Mouse (Mus musculus) G1E-ER4 (cell line): ENCODE results near the gene Zfp597. TPM values are rescaled to one million over a fixed set of nuclear protein-coding genes. Genes with fewer than 3 reads are reported as not detected.

Source experiments
- GATA1 ChIP-seq: IDR thresholded peaks from one replicate; pipeline ENCODE4 v1.8.0; 2012; ENCODE audit warnings: low read length, inconsistent platforms
- polyA plus RNA-seq: library from polyadenylated mRNA; stranded (reverse); fragments of >175 nt; gene quantifications from 2 replicates; pipeline ENCODE4 v1.2.3, GENCODE M21; 2012

The Zfp597 gene
- 2.6 and 3.9 TPM in 2 replicates for polyA plus RNA-seq

- TF ChIP-seq GATA1: no peak
Measured at GRCm38 (mm10) chr16:3884201-3885064, at the start of gene Zfp597, which contains the start of gene Gm20695. Gene Zfp597, minus strand, starts transcription at chr16:3884561. Gene Gm20695, plus strand, starts transcription at chr16:3884648.

GRCm38 (mm10) chr16:3934091-3934490, 49.7 kb upstream of the Zfp597 start:
- TF ChIP-seq GATA1: no peak

DNA sequence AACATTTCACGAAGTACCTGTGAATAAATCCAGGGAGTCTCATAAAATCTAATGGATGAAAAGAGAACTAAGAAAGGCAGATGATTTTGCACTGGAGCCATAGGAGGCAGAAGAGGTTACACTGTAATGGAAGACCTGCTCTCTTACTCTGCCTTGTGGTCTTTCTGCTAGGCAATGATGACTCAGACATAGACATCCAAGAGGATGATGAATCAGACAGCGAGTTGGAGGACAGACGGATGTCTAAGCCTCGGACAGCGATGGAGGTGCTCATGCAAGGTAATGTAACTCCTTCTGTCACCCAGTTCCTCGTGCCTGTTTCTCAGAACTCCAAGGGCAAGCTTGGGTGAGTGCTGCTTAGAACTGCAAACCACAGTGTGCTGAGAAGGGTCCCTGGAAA, 49.2 kb upstream of the Zfp597 start:
- TF ChIP-seq GATA1: no peak

- TF ChIP-seq GATA1: no peak
Measured at GRCm38 (mm10) chr16:3929151-3929550, 44.8 kb upstream of the Zfp597 start.

GRCm38 (mm10) chr16:3928582-3928981, 44.2 kb upstream of the Zfp597 start:
- no peak for TF ChIP-seq GATA1

DNA sequence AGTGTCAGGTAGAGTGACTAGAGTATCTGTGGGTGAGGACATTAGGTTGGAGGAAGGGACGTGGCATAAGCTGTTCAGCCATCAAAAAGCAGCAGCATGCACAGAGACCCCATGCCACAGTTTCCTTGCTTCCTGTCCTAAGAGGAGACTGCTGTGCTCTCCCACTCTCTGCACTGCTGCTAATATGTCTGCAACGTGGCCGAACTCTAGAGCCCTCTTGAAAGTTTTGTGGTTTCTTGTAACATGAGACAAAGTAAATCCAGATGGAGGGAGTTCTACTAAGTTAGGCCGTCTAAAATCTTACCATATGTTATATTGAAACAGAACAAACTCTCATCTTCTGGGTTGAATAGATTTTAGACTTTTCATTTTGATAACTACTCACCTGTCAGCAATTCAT, 39.6 kb upstream of the Zfp597 start:
- no peak for TF ChIP-seq GATA1

- TF ChIP-seq GATA1: no peak
Measured at GRCm38 (mm10) chr16:3923515-3923914, 39.2 kb upstream of the Zfp597 start.

- no peak for TF ChIP-seq GATA1
Measured at GRCm38 (mm10) chr16:3920756-3921155, 36.4 kb upstream of the Zfp597 start.

- no peak for TF ChIP-seq GATA1
Measured at GRCm38 (mm10) chr16:3909118-3909517, 24.8 kb upstream of the Zfp597 start.

DNA sequence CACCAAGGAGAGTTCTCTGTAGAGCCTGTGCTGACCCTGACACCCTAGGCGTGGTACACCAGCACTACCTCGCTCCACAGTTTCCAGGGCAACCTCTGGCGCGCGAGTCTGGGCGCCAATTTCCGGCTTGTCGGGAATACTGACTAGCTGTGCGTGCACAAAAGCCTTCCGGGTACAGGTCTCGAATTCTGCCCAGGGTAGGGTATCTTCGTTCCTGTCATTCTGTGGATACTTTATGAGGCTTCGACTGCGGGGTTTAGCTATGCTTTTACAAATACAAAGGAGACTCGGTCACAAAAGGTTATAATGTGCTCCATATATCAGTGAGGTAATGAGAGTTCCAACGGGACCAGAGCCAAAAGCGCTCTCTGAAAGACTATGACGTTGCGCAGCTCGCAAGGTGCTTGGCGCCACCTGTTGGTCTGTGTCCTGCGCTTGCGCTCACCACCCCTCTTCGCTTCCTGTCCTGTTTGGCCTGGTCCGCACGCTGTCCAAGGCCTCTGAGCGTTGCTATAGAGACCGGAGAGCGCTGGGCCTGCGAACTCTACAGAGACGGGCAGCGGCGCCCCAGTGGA, 24.3 kb upstream of the Zfp597 start, which contains the start of the genes 1700037C18Rik and Cluap1:
Gene 1700037C18Rik, minus strand, starts transcription at position 153 of the 575 bp plus-strand sequence.
Gene Cluap1, plus strand, starts transcription at position 265 of the 575 bp plus-strand sequence.
- TF ChIP-seq GATA1: no peak

GRCm38 (mm10) chr16:3907471-3907870, 23.1 kb upstream of the Zfp597 start:
- TF ChIP-seq GATA1: no peak

- no peak for TF ChIP-seq GATA1
Measured at GRCm38 (mm10) chr16:3896553-3896952, 12.2 kb upstream of the Zfp597 start.

GRCm38 (mm10) chr16:3896046-3896445, 11.7 kb upstream of the Zfp597 start:
- no peak for TF ChIP-seq GATA1

DNA sequence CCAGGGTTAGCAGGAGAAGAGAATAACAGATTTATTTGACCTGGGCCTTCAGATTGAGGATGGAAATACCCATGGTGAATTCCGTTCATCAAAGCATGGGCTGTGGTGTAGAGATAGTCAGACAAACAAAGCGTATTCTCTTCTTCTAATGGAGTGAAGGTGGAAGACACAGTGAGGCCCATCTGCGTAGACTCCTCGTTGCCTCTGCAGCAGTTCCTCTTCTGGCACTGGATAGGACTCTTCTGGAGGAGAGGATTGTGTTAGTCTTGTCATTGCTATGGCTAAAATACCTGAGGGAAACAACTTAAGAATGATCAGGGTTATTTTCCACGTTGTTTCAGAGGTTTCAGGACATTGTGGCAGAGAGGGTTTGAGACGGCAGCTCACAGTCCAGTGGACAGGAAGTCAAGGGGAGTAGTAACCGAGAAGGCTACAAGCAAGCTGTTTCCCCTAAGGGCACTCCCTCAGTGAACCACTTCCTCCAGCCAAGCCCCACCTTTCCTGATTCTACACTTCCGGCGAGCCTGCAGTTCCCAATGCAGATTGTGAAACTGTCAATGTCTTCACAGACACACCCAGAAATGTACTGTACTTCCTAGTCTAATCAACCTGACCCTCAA, 10.9 kb upstream of the Zfp597 start:
- no peak for TF ChIP-seq GATA1

GRCm38 (mm10) chr16:3893739-3894138, 9.4 kb upstream of the Zfp597 start:
- no peak for TF ChIP-seq GATA1

- no peak for TF ChIP-seq GATA1
Measured at GRCm38 (mm10) chr16:3891621-3892295, 7.4 kb upstream of the Zfp597 start.
